Mouse (Mus musculus): Measurements from ENCODE around the gene Asic1. TPM values are rescaled to one million over a fixed set of nuclear protein-coding genes. Genes with fewer than 3 reads are reported as not detected.

Asic1 gene
- polyA plus RNA-seq, 1 experiment from 2014 or later: 54.5 TPM

DNA sequence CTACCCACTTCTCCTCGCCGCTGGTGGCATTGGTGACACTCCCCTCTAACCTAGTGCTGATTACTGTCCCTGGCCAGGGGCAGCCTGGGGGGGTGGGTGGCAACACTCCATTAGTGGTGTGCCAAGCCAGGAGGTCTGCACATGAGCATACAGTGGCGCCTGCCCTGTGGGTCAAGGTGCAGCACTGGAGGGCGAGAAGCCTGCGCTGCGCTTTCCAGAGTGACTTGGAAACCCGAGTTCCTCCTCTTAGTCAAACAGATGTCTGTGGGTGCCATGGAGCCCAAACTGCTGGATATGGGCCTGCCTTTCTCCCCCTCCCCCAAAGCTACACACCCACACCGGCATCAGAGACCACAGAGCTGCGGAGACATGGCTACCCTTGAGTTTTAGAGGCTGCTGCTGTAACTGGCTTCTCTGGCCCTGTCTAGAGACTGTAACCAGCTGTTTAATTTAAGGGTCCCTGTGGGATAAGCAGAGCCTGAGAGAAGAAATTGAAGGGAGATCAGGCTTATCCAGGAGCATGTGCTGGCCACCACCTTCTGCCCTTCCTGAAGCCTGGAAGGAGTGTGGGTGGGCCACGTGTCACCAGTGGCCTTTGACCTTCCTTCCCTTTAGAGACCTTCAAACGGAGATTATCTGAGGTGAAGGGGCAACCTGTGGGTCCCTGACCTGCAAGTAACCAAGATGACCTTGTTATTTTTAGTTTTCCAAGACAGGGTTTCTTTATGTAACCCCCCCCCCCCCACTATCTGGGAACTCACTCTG, 46.0 kb downstream of the Asic1 start:
- Histone ChIP-seq H3K27ac (peak overlapping the region; percentile 71), H3K4me1 (replicated peaks) (peaks cover 41% of the 10 kb centered on the region), H3K27me3 (no peaks in the 10 kb centered on the region), H3K9ac (replicated peaks) (no peak overlapping the region; the same call in 1 of the 2 replicates), H3K9me3 (no peaks in the 10 kb centered on the region), H3K36me3 (peaks cover 68% of the 10 kb centered on the region), H3K4me2 (replicated peaks) (no peak overlapping the region), H3K4me3 (replicated peaks) (no peak overlapping the region)
- peak; percentile 38 for ATAC-seq
- 76% methylated on average over 11 of the region's 11 CpGs for WGBS

DNA sequence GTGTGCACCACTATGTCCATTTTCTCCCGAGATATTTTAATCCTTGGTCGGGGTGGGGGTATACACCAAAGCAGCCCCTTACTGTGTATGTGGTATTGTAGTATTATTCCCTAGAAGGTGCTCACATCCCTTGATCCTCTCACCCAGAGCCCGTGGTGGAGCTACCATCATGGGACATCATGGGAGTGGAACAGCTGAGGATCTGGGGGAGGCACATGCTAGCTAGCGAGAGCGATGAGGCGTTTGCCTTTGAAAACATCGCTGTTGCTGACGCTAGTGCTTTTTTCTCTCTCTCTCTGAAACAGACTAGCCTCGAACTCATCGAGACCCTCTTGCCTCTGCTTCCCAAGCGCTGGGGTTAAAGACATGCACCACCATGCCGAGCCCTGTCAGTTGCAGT, 46.6 kb downstream of the Asic1 start:
- 88% methylated on average over 12 of the region's 12 CpGs for WGBS
- no peak overlapping the region for H3K4me2 ChIP-seq (replicated peaks)
- no peak for ATAC-seq
- H3K27ac ChIP-seq: peak overlapping the region; percentile 71; the same call in 1 of the 2 replicates
- H3K36me3 ChIP-seq: peaks cover 66% of the 10 kb centered on the region
- H3K4me3 ChIP-seq (replicated peaks): no peak overlapping the region
- peaks cover 41% of the 10 kb centered on the region for H3K4me1 ChIP-seq (replicated peaks)
- no peaks in the 10 kb centered on the region for H3K27me3 ChIP-seq
- H3K9me3 ChIP-seq: no peaks in the 10 kb centered on the region
- H3K9ac ChIP-seq (replicated peaks): no peak overlapping the region

DNA sequence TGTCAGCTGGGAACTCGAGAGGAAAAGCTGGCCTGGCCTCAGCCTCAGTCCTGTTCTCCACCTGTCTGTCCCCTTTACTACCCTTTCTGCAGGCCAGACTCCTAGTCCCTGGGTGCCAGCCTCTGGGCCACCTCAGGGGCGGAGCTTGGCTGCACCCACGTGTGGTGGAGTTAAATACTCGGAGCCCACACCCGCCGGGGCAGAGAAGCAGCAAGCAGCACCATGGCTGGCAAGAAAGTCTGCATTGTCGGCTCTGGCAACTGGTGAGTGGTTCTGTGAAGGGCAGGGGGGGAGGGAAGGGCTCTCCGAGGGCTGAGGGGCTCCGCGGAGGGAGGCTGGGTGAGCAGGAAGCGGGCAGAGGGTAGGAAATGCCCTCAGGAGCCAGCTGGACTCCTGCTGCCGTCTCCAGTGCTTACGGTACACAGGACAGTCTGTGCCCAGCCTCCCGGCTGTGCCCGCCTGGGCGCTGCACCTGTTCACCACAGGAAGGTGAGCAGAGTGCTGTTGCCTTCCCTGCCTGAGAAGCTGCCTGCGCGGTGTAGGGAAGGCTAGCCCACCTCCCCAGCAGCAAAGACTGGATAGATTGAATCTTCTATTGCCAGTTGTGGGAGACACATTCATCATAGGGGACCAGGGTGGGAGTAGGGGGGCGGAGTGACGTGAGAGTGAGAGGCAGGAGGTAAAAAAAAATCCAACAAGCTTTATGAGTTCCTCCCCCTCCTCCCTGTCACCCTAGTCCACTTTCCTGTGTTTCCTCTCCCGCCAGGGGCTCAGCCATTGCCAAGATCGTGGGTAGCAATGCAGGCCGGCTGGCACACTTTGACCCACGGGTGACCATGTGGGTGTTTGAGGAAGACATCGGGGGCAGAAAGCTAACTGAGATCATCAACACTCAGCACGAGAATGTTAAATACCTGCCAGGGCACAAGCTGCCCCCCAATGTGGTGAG, 47.5 kb downstream of the Asic1 start, which contains the start of gene Gpd1:
Gpd1 (plus strand) TSS at position 130 of the 949 bp plus-strand sequence.
- Histone ChIP-seq H3K9ac (replicated peaks) (no peak within 1 kb of the TSS), H3K27me3 (no peaks in the 10 kb centered on the region), H3K4me3 (replicated peaks) (no peak within 1 kb of the TSS), H3K36me3 (peaks cover 66% of the 10 kb centered on the region), H3K9me3 (no peaks in the 10 kb centered on the region), H3K27ac (peak within 1 kb of the TSS; percentile 71; the same call in 1 of the 2 replicates), H3K4me2 (replicated peaks) (no peak within 1 kb of the TSS), H3K4me1 (replicated peaks) (peaks cover 37% of the 10 kb centered on the region)
- WGBS: 73% methylated on average over 26 of the region's 26 CpGs
- no peak for ATAC-seq

DNA sequence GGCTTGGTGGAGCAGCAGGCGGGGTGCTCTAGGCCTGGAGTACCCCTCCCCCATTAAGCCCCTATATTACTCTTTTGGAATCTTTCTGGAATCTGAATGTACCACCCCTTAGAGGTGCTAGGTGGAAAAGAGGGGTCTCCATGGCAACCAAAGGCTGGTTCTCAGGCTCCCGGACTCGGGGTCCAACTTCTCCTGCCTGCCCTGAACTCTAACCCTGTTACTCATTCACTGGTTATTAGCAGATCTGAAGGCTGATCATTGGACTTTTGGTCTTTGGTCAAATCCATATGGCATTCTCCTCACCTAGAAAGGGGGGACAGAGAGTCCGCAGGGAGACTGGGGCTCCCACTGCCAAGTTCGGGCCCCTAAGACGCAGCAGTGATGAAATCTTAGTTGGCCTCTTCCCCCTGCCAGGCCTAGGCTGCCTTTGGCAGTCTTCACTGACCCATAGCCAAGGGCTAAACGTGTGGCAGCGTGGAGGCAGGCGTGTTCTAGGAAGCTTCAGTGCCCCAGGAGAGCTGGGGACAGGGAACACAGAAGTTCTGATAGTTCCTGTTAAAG, 48.4 kb downstream of the Asic1 start:
- peaks cover 66% of the 10 kb centered on the region for H3K36me3 ChIP-seq

DNA sequence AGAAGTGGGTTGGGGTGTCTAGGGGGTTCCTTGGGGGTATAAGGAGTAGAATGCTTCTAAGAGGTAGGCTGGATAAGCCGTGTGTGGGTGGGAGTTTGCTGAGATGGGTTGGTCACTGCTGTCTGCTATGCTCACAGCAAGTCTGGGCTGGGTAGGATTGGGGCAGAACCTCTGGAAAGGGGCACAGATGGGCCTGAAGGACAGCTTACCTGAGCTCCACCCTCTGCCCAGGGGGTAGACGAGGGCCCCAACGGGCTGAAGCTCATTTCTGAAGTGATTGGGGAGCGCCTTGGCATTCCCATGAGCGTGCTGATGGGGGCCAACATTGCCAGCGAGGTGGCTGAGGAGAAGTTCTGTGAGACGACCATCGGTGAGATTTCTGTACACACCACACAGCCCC, 49.7 kb downstream of the Asic1 start:
- Histone ChIP-seq H3K4me1 (replicated peaks) (peaks cover 42% of the 10 kb centered on the region), H3K4me3 (replicated peaks) (no peak overlapping the region), H3K9me3 (no peaks in the 10 kb centered on the region), H3K27me3 (no peaks in the 10 kb centered on the region), H3K9ac (replicated peaks) (no peak overlapping the region), H3K36me3 (peaks cover 58% of the 10 kb centered on the region), H3K4me2 (replicated peaks) (no peak overlapping the region), H3K27ac (no peak overlapping the region)
- no peak for ATAC-seq
- 79% methylated on average over 8 of the region's 8 CpGs for WGBS

More for the DNA sequence above, 48.4 kb downstream of the Asic1 start:
- Histone ChIP-seq H3K4me2 (replicated peaks) (no peak overlapping the region), H3K9me3 (no peaks in the 10 kb centered on the region), H3K27me3 (no peaks in the 10 kb centered on the region), H3K9ac (replicated peaks) (no peak overlapping the region; the same call in 1 of the 2 replicates), H3K27ac (no peak overlapping the region), H3K4me3 (replicated peaks) (no peak overlapping the region), H3K4me1 (replicated peaks) (peaks cover 37% of the 10 kb centered on the region)
- ATAC-seq: no peak
- WGBS: 80% methylated on average over 9 of the region's 9 CpGs

DNA sequence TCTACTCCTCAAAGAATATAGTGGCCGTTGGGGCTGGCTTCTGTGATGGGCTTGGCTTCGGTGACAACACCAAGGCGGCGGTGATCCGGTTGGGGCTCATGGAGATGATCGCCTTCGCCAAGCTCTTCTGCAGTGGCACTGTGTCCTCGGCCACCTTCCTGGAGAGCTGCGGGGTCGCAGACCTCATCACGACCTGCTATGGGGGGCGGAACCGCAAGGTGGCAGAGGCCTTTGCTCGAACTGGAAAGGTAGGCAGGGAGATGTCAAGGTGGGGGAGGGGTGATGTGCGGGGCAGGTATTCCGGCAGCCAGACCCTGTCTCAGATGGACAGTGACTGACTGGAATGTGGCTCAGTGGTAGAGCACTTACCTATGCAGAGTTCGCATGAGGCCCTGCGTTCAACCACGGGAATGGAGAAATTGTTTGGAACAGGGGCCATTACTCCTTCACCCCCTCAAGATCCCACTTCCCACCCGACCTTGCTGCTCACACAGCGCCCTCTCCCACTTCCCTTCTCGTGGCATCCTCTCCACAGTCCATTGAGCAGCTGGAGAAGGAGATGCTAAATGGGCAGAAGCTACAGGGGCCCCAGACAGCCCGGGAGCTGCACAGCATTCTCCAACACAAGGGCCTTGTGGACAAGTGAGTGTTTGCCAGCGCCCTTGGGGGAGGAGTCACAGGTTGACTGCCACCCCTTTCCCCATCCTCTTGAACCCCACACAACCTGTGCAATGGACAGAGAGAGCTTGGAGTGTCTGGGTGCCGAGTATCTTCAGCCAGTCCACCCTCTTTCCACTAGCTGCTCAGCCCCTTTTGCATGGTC, 52.0 kb downstream of the Asic1 start:
- no peak for ATAC-seq
- 85% methylated on average over 25 of the region's 25 CpGs for WGBS
- H3K36me3 ChIP-seq: peaks cover 49% of the 10 kb centered on the region
- peaks cover 39% of the 10 kb centered on the region for H3K4me1 ChIP-seq (replicated peaks)
- H3K9ac ChIP-seq (replicated peaks): no peak overlapping the region
- H3K9me3 ChIP-seq: no peaks in the 10 kb centered on the region
- no peaks in the 10 kb centered on the region for H3K27me3 ChIP-seq
- no peak overlapping the region for H3K4me2 ChIP-seq (replicated peaks)
- no peak overlapping the region for H3K4me3 ChIP-seq (replicated peaks)
- H3K27ac ChIP-seq: no peak overlapping the region

DNA sequence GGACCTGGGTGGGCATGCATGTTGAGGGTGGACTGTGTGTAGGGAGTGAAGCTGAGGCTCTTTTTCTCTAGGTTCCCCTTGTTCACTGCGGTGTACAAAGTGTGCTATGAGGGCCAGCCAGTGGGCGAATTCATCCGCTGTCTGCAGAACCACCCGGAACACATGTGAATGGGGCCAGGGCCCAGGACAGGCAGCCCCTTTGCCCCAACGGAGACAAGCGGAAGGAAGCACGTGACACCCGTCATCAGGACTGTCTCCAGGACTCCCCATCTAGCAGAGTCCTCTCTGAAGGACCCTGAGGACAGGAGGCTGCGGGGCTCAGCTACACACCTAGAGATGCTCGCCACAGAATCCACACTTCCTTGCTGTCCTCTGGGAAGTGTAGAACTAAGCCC, 52.9 kb downstream of the Asic1 start:
- Histone ChIP-seq H3K36me3 (peaks cover 53% of the 10 kb centered on the region), H3K4me2 (replicated peaks) (no peak overlapping the region), H3K9me3 (no peaks in the 10 kb centered on the region), H3K27ac (peak overlapping the region; percentile 41), H3K27me3 (no peaks in the 10 kb centered on the region), H3K4me1 (replicated peaks) (peaks cover 40% of the 10 kb centered on the region), H3K9ac (replicated peaks) (0 out of 2 replicates have a peak overlapping the region, but pooled peaks have one; percentile 29), H3K4me3 (replicated peaks) (no peak overlapping the region)
- 56% methylated on average over 10 of the region's 10 CpGs for WGBS
- no peak for ATAC-seq

DNA sequence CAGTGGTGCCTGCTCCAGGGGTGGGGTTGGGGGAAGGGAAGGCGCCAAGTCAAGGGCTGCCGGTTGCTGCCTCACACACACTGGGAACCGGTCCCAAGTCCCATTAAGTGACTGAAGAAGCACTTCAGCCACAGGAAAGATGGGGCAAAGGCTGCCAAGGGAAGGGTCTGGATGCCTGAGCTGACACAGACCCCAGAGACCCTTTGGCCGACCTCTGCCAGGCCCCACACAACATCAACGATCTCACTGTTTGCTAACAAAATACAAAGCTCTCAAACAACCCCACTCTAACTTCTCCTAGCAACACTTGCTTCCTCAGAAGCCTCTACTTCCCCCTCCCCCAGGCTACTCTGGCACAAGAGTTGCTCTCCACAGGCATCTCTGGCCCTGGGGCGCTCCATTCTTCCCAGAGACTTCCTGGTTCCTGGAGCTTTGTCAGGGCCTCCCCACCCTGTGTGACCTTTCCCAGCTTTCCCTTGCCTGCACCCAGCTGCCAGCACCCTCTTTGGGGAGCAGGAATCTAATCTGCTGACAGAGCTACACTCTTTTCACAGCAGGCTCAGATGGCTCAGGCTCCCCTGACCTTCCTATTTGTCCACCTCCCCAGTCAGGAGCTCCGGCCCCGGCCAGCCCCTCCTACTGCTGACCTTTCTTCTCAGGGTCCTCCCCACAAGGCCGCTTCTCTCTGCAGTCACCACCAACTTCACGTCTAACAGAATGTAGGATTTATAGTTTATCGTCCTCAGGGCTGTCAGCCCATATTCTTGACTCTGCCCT, 53.5 kb downstream of the Asic1 start:
- Histone ChIP-seq H3K4me2 (replicated peaks) (no peak overlapping the region; the same call in 1 of the 2 replicates), H3K9me3 (no peaks in the 10 kb centered on the region), H3K4me1 (replicated peaks) (peaks cover 40% of the 10 kb centered on the region), H3K27ac (peak overlapping the region; percentile 41), H3K4me3 (replicated peaks) (no peak overlapping the region), H3K9ac (replicated peaks) (peak overlapping the region; percentile 47; the same call in 1 of the 2 replicates), H3K27me3 (no peaks in the 10 kb centered on the region), H3K36me3 (peaks cover 53% of the 10 kb centered on the region)
- WGBS: 18% methylated on average over 11 of the region's 11 CpGs
- ATAC-seq: no peak

DNA sequence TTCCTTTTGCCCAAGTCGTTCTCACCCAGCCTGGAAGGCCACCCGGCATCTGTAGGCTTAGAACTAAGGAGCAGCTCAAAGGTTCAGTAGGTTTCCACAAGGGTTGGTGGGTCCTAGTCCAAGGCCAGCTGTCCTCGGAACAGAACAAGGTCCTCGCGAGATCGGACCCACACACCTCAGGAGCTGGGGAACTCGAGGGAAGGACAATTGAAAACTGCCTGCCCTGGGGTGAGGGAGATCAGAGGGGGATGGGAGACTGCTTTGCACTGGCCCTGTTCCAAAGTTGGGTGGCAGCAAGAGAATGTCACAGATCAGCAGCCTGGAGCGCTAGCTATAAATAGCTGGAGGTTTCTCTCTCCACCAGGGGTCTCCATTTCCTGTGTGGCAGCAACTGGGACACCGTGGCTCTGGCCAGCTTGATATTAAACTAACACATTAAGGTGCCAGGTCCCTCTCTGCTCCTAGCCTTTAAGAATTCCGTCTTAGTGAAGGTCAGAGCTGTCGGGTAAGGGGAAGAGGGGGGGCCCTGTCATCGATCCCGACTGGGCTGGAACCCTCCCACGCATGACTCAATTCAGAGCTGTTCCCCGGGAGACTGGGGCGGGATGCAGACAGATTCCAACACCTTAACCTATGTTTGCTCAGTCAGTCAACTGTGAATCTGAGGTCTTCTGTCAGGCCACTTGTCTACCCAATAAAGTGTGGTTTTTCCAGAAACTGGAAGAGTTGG, 54.3 kb downstream of the Asic1 start:
- peaks cover 55% of the 10 kb centered on the region for H3K36me3 ChIP-seq
- peak overlapping the region; percentile 41 for H3K27ac ChIP-seq
- WGBS: 11% methylated on average over 16 of the region's 16 CpGs
- peak overlapping the region; percentile 55 for H3K4me2 ChIP-seq (replicated peaks)
- peak overlapping the region; percentile 63 for H3K9ac ChIP-seq (replicated peaks)
- ATAC-seq: peak; percentile 40
- H3K4me3 ChIP-seq (replicated peaks): peak overlapping the region; percentile 88
- H3K27me3 ChIP-seq: no peaks in the 10 kb centered on the region
- H3K9me3 ChIP-seq: no peaks in the 10 kb centered on the region
- peaks cover 40% of the 10 kb centered on the region for H3K4me1 ChIP-seq (replicated peaks)
